Mouse (Mus musculus): Measurements from ENCODE around the gene Hoxa6. TPM values are rescaled to one million over a fixed set of nuclear protein-coding genes. Genes with fewer than 3 reads are reported as not detected.

Gene Hoxa6
- polyA plus RNA-seq, 1 experiment from 2014 or later: 2.8 TPM

- WGBS: 2% methylated on average over 89 of the region's 102 CpGs
- Histone ChIP-seq H3K36me3 (ENCODE audit: insufficient read depth, low read length) (0 out of 2 replicates have a peak, but pooled peaks cover 3% of the 10 kb centered on the region), H3K27ac (peak within 1 kb of the TSS; percentile 90), H3K9me3 (replicated peaks; ENCODE audit: low read length) (no peaks in the 10 kb centered on the region), H3K4me1 (replicated peaks; ENCODE audit: insufficient read depth, low read length) (peaks cover 54% of the 10 kb centered on the region), H3K9ac (ENCODE audit: low read depth, low read length) (peak within 1 kb of the TSS; percentile 95), H3K4me2 (ENCODE audit: low read length) (peak within 1 kb of the TSS; percentile 100), H3K27me3 (ENCODE audit: insufficient read depth, low read length) (no peaks in the 10 kb centered on the region), H3K4me3 (replicated peaks; ENCODE audit: low read depth, low read length) (peak within 1 kb of the TSS; percentile 64)
- no peak for TF ChIP-seq CTCF (IDR thresholded peaks at IDR 0.05; ENCODE audit: low read depth)
- peak; percentile 91 for DNase-seq (ENCODE audit: low spot score)
- ATAC-seq (replicated peaks; ENCODE audit: low FRiP score, low read depth): peak; percentile 41
These were observed 17.4 kb downstream of the Hoxa6 start, which contains the start of gene Hoxa4 for GRCm38 (mm10) chr6:52190906-52191810. Hoxa4 (minus strand) TSS chr6:52191753.

GRCm38 (mm10) chr6:52190410-52190809 lies 18.1 kb downstream of the Hoxa6 start:
- Histone ChIP-seq H3K9ac (ENCODE audit: low read depth, low read length) (no peak overlapping the region; the same call in 1 of the 2 replicates), H3K36me3 (ENCODE audit: insufficient read depth, low read length) (0 out of 2 replicates have a peak, but pooled peaks cover 3% of the 10 kb centered on the region), H3K9me3 (replicated peaks; ENCODE audit: low read length) (no peaks in the 10 kb centered on the region), H3K4me3 (replicated peaks; ENCODE audit: low read depth, low read length) (peak overlapping the region; percentile 64), H3K4me1 (replicated peaks; ENCODE audit: insufficient read depth, low read length) (peaks cover 61% of the 10 kb centered on the region), H3K27me3 (ENCODE audit: insufficient read depth, low read length) (no peaks in the 10 kb centered on the region), H3K4me2 (ENCODE audit: low read length) (peak overlapping the region; percentile 100), H3K27ac (peak overlapping the region; percentile 90)
- no peak for TF ChIP-seq CTCF (IDR thresholded peaks at IDR 0.05; ENCODE audit: low read depth)
- DNase-seq (ENCODE audit: low spot score): peak; percentile 72
- WGBS: 8% methylated on average over 23 of the region's 23 CpGs
- no peak for ATAC-seq (replicated peaks; ENCODE audit: low FRiP score, low read depth)

GRCm38 (mm10) chr6:52189909-52190308 lies 18.6 kb downstream of the Hoxa6 start:
- Histone ChIP-seq H3K27me3 (ENCODE audit: insufficient read depth, low read length) (no peaks in the 10 kb centered on the region), H3K9ac (ENCODE audit: low read depth, low read length) (no peak overlapping the region), H3K27ac (peak overlapping the region; percentile 90; the same call in 1 of the 2 replicates), H3K4me3 (replicated peaks; ENCODE audit: low read depth, low read length) (no peak overlapping the region), H3K9me3 (replicated peaks; ENCODE audit: low read length) (no peaks in the 10 kb centered on the region), H3K36me3 (ENCODE audit: insufficient read depth, low read length) (0 out of 2 replicates have a peak, but pooled peaks cover 3% of the 10 kb centered on the region), H3K4me1 (replicated peaks; ENCODE audit: insufficient read depth, low read length) (peaks cover 65% of the 10 kb centered on the region), H3K4me2 (ENCODE audit: low read length) (peak overlapping the region; percentile 100)
- DNase-seq (ENCODE audit: low spot score) (no peak), ATAC-seq (replicated peaks; ENCODE audit: low FRiP score, low read depth) (no peak)
- no peak for TF ChIP-seq CTCF (IDR thresholded peaks at IDR 0.05; ENCODE audit: low read depth)
- 37% methylated on average over 8 of the region's 8 CpGs for WGBS

DNA sequence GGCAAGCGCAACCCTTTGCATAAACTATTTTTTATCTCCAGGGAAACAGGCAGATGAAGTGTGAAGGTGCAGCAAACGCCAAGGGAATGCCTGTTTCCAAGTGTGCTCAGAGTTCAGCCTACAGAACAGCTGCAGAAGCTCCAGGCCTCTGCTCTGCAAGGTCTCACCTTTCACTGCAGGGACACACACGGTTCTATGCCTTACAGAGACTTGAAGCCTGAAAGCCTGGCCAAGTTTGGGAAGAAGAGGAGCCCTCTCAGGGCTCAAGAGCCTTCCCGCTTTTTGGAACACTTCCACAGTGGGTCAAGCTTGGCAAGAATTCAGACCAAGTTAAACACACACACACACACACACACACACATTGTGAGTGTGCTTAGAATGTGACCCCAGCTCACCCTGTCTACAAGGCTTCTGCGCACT lies 19.3 kb downstream of the Hoxa6 start:
- H3K27me3 ChIP-seq (ENCODE audit: insufficient read depth, low read length): no peaks in the 10 kb centered on the region
- peaks cover 65% of the 10 kb centered on the region for H3K4me1 ChIP-seq (replicated peaks; ENCODE audit: insufficient read depth, low read length)
- TF ChIP-seq CTCF (IDR thresholded peaks at IDR 0.05; ENCODE audit: low read depth): no peak
- ATAC-seq (replicated peaks; ENCODE audit: low FRiP score, low read depth): no peak
- H3K9ac ChIP-seq (ENCODE audit: low read depth, low read length): no peak overlapping the region
- H3K4me2 ChIP-seq (ENCODE audit: low read length): 0 out of 2 replicates have a peak overlapping the region, but pooled peaks have one; percentile 5
- 28% methylated on average over 5 of the region's 5 CpGs for WGBS
- 0 out of 2 replicates have a peak, but pooled peaks cover 3% of the 10 kb centered on the region for H3K36me3 ChIP-seq (ENCODE audit: insufficient read depth, low read length)
- DNase-seq (ENCODE audit: low spot score): peak; percentile 71
- H3K27ac ChIP-seq: peak overlapping the region; percentile 90; the same call in 1 of the 2 replicates
- H3K9me3 ChIP-seq (replicated peaks; ENCODE audit: low read length): no peaks in the 10 kb centered on the region
- H3K4me3 ChIP-seq (replicated peaks; ENCODE audit: low read depth, low read length): no peak overlapping the region

- TF ChIP-seq CTCF (IDR thresholded peaks at IDR 0.05; ENCODE audit: low read depth): peak; percentile 50
- Histone ChIP-seq H3K4me2 (ENCODE audit: low read length) (no peak overlapping the region), H3K27ac (no peak overlapping the region), H3K4me3 (replicated peaks; ENCODE audit: low read depth, low read length) (no peak overlapping the region), H3K27me3 (ENCODE audit: insufficient read depth, low read length) (no peaks in the 10 kb centered on the region), H3K4me1 (replicated peaks; ENCODE audit: insufficient read depth, low read length) (peaks cover 77% of the 10 kb centered on the region), H3K36me3 (ENCODE audit: insufficient read depth, low read length) (0 out of 2 replicates have a peak, but pooled peaks cover 3% of the 10 kb centered on the region), H3K9me3 (replicated peaks; ENCODE audit: low read length) (no peaks in the 10 kb centered on the region), H3K9ac (ENCODE audit: low read depth, low read length) (no peak overlapping the region)
- DNase-seq (ENCODE audit: low spot score) (no peak), ATAC-seq (replicated peaks; ENCODE audit: low FRiP score, low read depth) (no peak)
- WGBS: 77% methylated on average over 1 of the region's 1 CpGs
These were observed 22.0 kb downstream of the Hoxa6 start for GRCm38 (mm10) chr6:52186500-52186899.

GRCm38 (mm10) chr6:52185834-52186233 lies 22.7 kb downstream of the Hoxa6 start:
- no peak for TF ChIP-seq CTCF (IDR thresholded peaks at IDR 0.05; ENCODE audit: low read depth)
- Histone ChIP-seq H3K4me3 (replicated peaks; ENCODE audit: low read depth, low read length) (no peak overlapping the region), H3K9ac (ENCODE audit: low read depth, low read length) (no peak overlapping the region), H3K4me1 (replicated peaks; ENCODE audit: insufficient read depth, low read length) (peaks cover 84% of the 10 kb centered on the region), H3K27me3 (ENCODE audit: insufficient read depth, low read length) (no peaks in the 10 kb centered on the region), H3K9me3 (replicated peaks; ENCODE audit: low read length) (no peaks in the 10 kb centered on the region), H3K36me3 (ENCODE audit: insufficient read depth, low read length) (0 out of 2 replicates have a peak, but pooled peaks cover 6% of the 10 kb centered on the region), H3K27ac (peak overlapping the region; percentile 2; the same call in 1 of the 2 replicates), H3K4me2 (ENCODE audit: low read length) (0 out of 2 replicates have a peak overlapping the region, but pooled peaks have one; percentile 1)
- WGBS: 39% methylated on average over 3 of the region's 3 CpGs
- DNase-seq (ENCODE audit: low spot score): no peak
- ATAC-seq (replicated peaks; ENCODE audit: low FRiP score, low read depth): no peak

Measured in kidney, postnatal 0 days (tissue).